Mouse (Mus musculus) neural tube, embryonic 11.5 days (tissue): Measurements from ENCODE around the gene Pygl. TPM values are rescaled to one million over a fixed set of nuclear protein-coding genes. Genes with fewer than 3 reads are reported as not detected.

Source experiments
- ATAC-seq: fragments of 200-750 bp; cut with Nextera tagmentation; 2 replicates; pipeline ENCODE4 v1.8.0; 2017; ENCODE audit warnings: moderate number of reproducible peaks, mild to moderate bottlenecking, moderate TSS enrichment, moderate library complexity; ENCODE audit not compliant: insufficient read depth, low FRiP score, low TSS enrichment
- DNase-seq: peaks from one replicate; pipeline ENCODE4 v3.0.0-alpha.2; 2015; ENCODE audit warnings: low spot score
- H3K27ac ChIP-seq: fragments of 300-500 bp; sonication (generic); 2 replicates; pipeline ENCODE4 v1.5.1; 2014; ENCODE audit warnings: low read depth, mild to moderate bottlenecking, low read length
- H3K27me3 ChIP-seq: fragments of 300-500 bp; sonication (generic); 2 replicates; pipeline ENCODE4 v1.6.1; 2014; ENCODE audit warnings: mild to moderate bottlenecking, low read length, mixed read lengths; ENCODE audit not compliant: control insufficient read depth, insufficient read depth
- H3K36me3 ChIP-seq: fragments of 300-500 bp; sonication (generic); 2 replicates; pipeline ENCODE4 v1.6.1; 2014; ENCODE audit warnings: mild to moderate bottlenecking, low read length, moderate library complexity, mixed read lengths; ENCODE audit not compliant: control insufficient read depth, insufficient read depth
- H3K4me1 ChIP-seq: fragments of 300-500 bp; sonication (generic); 2 replicates; pipeline ENCODE4 v1.6.1; 2014; ENCODE audit warnings: low read length, mixed read lengths; ENCODE audit not compliant: control insufficient read depth, insufficient read depth
- H3K4me2 ChIP-seq: fragments of 300-500 bp; sonication (generic); 2 replicates; pipeline ENCODE4 v1.6.1; 2014; ENCODE audit warnings: low read depth, mild to moderate bottlenecking, moderate library complexity
- H3K4me3 ChIP-seq: fragments of 300-500 bp; sonication (generic); 2 replicates; pipeline ENCODE4 v1.5.1; 2014; ENCODE audit warnings: low read depth, low read length
- H3K9ac ChIP-seq: fragments of 300-500 bp; sonication (generic); 2 replicates; pipeline ENCODE4 v1.6.1; 2014; ENCODE audit warnings: mild to moderate bottlenecking, low read length
- H3K9me3 ChIP-seq: fragments of 300-500 bp; sonication (generic); 2 replicates; pipeline ENCODE4 v1.6.1; 2016; ENCODE audit warnings: low read length; ENCODE audit not compliant: control insufficient read depth
- WGBS: fragments of 180-500 bp; shearing (Covaris S2); extraction: QIAGEN DNeasy Blood & Tissue Kit; methylation state at CpG from one replicate; pipeline ENCODE4 v1.1.7; 2014; 5-methylcytosine and 5-hydroxymethylcytosine counted together
- polyA plus RNA-seq: library from polyadenylated mRNA; unstranded; fragments of >200 nt; fragmentation: Nextera tagmentation; extraction: Ambion mirVana; gene quantifications from 2 replicates; pipeline ENCODE4 v1.2.1, GENCODE M21; 2014

Gene Pygl
- polyA plus RNA-seq, 1 experiment from 2014 or later, result 7.4 TPM

GRCm38 (mm10) chr12:70262271-70262953 lies 31.1 kb upstream of the Pygl start:
- no peak overlapping the region for H3K4me2 ChIP-seq
- ATAC-seq (no peak), DNase-seq (no peak)
- 92% methylated on average over 17 of the region's 17 CpGs for WGBS
- H3K9me3 ChIP-seq, result no peaks in the 10 kb centered on the region
- H3K27me3 ChIP-seq, result no peaks in the 10 kb centered on the region
- H3K27ac ChIP-seq, result no peak overlapping the region
- no peak overlapping the region for H3K9ac ChIP-seq
- H3K4me1 ChIP-seq, result no peaks in the 10 kb centered on the region
- no peaks in the 10 kb centered on the region for H3K36me3 ChIP-seq
- H3K4me3 ChIP-seq, result no peak overlapping the region

DNA sequence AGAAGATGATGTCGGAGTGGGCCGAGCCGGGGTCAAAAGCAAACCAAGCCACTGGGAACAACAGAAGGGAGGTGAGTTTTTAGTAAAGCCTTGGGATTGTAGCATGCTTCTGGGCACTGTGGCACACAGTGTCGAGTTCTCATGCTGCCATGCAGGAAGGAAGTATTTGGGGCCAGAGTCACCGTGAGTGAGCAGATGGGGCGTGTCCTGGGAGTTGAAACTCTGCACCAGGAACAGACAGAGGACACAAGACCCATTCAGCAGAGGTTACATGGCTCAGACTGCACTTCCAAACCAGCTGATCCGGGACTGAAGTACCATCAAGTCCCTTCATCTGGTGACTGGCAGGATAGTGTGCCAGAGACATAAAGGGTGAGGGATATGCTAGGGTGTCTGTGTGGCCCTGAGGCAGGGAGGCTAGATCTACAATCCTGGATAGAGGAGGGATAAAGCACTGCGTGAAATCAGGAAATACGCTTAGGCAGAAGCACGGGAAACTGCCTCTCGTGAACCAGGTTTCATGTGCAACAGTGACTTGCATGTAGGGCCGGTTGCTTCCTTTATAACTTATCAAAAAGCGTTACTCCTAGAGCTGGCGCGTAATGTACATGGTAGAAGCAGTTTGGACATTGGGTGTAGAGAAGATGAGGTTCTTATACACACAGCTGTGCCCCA lies 20.1 kb upstream of the Pygl start:
- Histone ChIP-seq H3K27ac (no peak overlapping the region), H3K27me3 (no peaks in the 10 kb centered on the region), H3K9ac (no peak overlapping the region), H3K4me3 (no peak overlapping the region), H3K4me1 (0 out of 2 replicates have a peak, but pooled peaks cover 2% of the 10 kb centered on the region), H3K4me2 (no peak overlapping the region), H3K9me3 (no peaks in the 10 kb centered on the region), H3K36me3 (no peaks in the 10 kb centered on the region)
- no peak for DNase-seq
- no peak for ATAC-seq
- WGBS, result 88% methylated on average over 15 of the region's 15 CpGs

DNA sequence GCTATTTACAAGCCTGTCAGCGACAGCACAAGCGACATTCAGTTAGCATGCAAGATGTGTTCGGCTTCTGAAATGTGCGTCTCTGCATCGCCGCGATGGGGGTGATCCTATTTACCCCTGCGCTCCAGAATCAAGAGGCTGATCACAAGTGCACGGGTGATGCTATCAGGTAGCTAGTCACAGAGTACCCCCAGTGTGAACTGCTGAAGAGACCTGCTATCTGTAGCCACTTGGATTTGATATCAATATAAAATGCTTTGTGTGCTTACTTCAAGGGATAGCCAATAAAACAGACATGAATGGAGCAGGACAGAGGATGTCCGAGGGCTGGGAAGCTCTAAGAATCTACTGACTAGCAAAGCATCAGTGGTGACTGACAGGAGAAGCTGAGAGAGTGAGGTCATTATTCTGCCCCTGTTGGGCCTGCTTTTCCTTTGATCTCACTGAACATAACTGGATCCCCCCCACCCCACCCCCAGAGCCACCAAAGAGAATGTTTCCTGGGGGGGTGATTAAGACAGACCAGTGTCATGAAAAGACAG lies 18.4 kb upstream of the Pygl start:
- DNase-seq (no peak), ATAC-seq (no peak)
- no peaks in the 10 kb centered on the region for H3K27me3 ChIP-seq
- no peak overlapping the region for H3K27ac ChIP-seq
- H3K4me3 ChIP-seq, result no peak overlapping the region
- H3K36me3 ChIP-seq, result no peaks in the 10 kb centered on the region
- H3K9ac ChIP-seq, result no peak overlapping the region
- WGBS, result 87% methylated on average over 10 of the region's 10 CpGs
- H3K9me3 ChIP-seq, result no peaks in the 10 kb centered on the region
- no peaks in the 10 kb centered on the region for H3K4me1 ChIP-seq
- no peak overlapping the region for H3K4me2 ChIP-seq

GRCm38 (mm10) chr12:70247683-70248474 lies 16.6 kb upstream of the Pygl start:
- Histone ChIP-seq H3K27ac (no peak overlapping the region; the same call in 1 of the 2 replicates), H3K27me3 (no peaks in the 10 kb centered on the region), H3K9ac (no peak overlapping the region), H3K4me2 (no peak overlapping the region), H3K9me3 (no peaks in the 10 kb centered on the region), H3K4me3 (no peak overlapping the region), H3K36me3 (no peaks in the 10 kb centered on the region), H3K4me1 (no peaks in the 10 kb centered on the region)
- ATAC-seq, result no peak
- DNase-seq, result no peak
- 49% methylated on average over 15 of the region's 15 CpGs for WGBS

DNA sequence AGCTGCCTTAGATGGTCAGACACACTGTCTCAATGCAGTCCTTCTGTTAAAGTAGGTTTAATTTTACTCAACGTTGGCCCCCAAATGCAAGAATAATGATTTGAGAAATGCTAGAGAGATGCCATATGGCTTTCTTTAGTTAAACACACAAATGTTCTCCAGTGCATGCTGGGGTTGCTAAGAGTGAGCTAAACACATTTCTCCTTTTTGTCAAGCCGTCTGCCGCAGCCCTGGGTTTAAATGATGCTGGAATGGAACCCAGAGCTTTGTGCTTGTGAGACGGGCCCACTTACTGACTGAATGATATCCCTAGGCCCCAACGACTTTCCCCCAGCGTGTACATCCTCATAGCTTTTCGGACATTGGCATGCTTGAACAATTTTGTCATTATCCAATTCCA lies 11.3 kb upstream of the Pygl start:
- Histone ChIP-seq H3K9ac (no peak overlapping the region), H3K4me2 (no peak overlapping the region), H3K36me3 (no peaks in the 10 kb centered on the region), H3K27ac (no peak overlapping the region), H3K9me3 (no peaks in the 10 kb centered on the region), H3K4me3 (no peak overlapping the region), H3K4me1 (no peaks in the 10 kb centered on the region), H3K27me3 (no peaks in the 10 kb centered on the region)
- DNase-seq, result no peak
- WGBS, result 88% methylated on average over 7 of the region's 7 CpGs
- ATAC-seq, result no peak

DNA sequence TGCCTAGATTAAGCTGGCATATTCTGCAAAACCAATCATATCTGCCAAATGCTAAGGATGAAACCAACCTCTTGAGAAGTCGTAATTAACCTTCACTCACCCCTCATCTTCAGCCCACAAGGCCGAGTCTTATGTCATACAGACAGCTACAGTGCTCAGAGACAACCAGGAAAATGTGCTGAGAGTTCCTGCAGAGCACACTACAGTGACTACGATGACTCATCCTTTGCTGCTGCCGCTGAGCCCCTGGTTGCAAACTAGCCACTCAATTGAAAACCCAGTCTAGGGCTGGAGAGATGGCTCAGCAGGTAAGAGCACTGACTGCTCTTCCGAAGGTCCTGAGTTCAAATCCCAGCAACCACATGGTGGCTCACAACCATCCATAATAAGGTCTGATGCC lies 8.5 kb upstream of the Pygl start:
- no peaks in the 10 kb centered on the region for H3K9me3 ChIP-seq
- 0 out of 2 replicates have a peak, but pooled peaks cover 4% of the 10 kb centered on the region for H3K4me1 ChIP-seq
- H3K27ac ChIP-seq, result no peak overlapping the region
- ATAC-seq, result no peak
- no peak overlapping the region for H3K4me3 ChIP-seq
- no peak overlapping the region for H3K9ac ChIP-seq
- WGBS, result 80% methylated on average over 5 of the region's 5 CpGs
- H3K27me3 ChIP-seq, result no peaks in the 10 kb centered on the region
- no peak for DNase-seq
- H3K36me3 ChIP-seq, result no peaks in the 10 kb centered on the region
- H3K4me2 ChIP-seq, result no peak overlapping the region

- Histone ChIP-seq H3K36me3 (no peaks in the 10 kb centered on the region), H3K9me3 (no peaks in the 10 kb centered on the region), H3K27me3 (no peaks in the 10 kb centered on the region), H3K4me1 (0 out of 2 replicates have a peak, but pooled peaks cover 4% of the 10 kb centered on the region), H3K4me3 (no peak overlapping the region), H3K9ac (no peak overlapping the region), H3K27ac (no peak overlapping the region), H3K4me2 (no peak overlapping the region)
- no peak for DNase-seq
- WGBS, result 68% methylated on average over 8 of the region's 8 CpGs
- ATAC-seq, result no peak
These were observed 7.3 kb upstream of the Pygl start for GRCm38 (mm10) chr12:70238604-70239003.

- 0 out of 2 replicates have a peak overlapping the region, but pooled peaks have one; percentile 20 for H3K27ac ChIP-seq
- H3K4me3 ChIP-seq, result peak overlapping the region; percentile 20; the same call in 1 of the 2 replicates
- H3K36me3 ChIP-seq, result no peaks in the 10 kb centered on the region
- WGBS, result 11% methylated on average over 13 of the region's 13 CpGs
- H3K27me3 ChIP-seq, result no peaks in the 10 kb centered on the region
- peak overlapping the region; percentile 57 for H3K9ac ChIP-seq
- 0 out of 2 replicates have a peak, but pooled peaks cover 4% of the 10 kb centered on the region for H3K4me1 ChIP-seq
- no peaks in the 10 kb centered on the region for H3K9me3 ChIP-seq
- H3K4me2 ChIP-seq, result peak overlapping the region; percentile 57
- DNase-seq, result peak; percentile 83
- peak; percentile 77 for ATAC-seq
These were observed 3.7 kb upstream of the Pygl start for GRCm38 (mm10) chr12:70234938-70235484.
